Mouse (Mus musculus): Measurements from ENCODE around the gene Chst4. TPM values are rescaled to one million over a fixed set of nuclear protein-coding genes. Genes with fewer than 3 reads are reported as not detected.

Gene Chst4
- 0.87 TPM for polyA plus RNA-seq (2014; fragmentation: Illumina TruSeq; extraction: RNeasy Lipid Tissue Mini Kit (QIAGEN cat#74804); ENCODE audit: low read depth, low replicate concordance)

DNA sequence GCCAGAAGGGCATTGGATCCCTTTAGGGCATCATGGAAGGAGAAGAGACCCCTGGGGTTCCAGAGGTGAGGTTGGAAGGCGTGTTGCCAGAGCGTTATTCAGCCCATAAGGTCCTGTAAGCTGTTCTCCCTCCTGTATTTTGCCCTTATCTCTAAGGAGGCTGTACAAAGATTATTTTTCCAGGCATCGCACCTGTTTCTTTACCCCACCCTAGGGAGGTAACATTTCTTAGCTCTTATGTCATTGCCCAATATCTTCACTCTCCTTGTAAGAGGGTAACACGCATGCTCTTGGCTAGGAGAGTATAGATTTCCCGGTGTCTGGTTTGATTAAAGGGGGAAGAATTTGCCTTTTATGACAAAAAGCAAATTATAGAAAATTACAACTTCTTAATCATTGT is at the start of gene Chst4:
Gene Chst4 (minus strand): TSS at position 82 of the 400 bp plus-strand sequence.

DNA sequence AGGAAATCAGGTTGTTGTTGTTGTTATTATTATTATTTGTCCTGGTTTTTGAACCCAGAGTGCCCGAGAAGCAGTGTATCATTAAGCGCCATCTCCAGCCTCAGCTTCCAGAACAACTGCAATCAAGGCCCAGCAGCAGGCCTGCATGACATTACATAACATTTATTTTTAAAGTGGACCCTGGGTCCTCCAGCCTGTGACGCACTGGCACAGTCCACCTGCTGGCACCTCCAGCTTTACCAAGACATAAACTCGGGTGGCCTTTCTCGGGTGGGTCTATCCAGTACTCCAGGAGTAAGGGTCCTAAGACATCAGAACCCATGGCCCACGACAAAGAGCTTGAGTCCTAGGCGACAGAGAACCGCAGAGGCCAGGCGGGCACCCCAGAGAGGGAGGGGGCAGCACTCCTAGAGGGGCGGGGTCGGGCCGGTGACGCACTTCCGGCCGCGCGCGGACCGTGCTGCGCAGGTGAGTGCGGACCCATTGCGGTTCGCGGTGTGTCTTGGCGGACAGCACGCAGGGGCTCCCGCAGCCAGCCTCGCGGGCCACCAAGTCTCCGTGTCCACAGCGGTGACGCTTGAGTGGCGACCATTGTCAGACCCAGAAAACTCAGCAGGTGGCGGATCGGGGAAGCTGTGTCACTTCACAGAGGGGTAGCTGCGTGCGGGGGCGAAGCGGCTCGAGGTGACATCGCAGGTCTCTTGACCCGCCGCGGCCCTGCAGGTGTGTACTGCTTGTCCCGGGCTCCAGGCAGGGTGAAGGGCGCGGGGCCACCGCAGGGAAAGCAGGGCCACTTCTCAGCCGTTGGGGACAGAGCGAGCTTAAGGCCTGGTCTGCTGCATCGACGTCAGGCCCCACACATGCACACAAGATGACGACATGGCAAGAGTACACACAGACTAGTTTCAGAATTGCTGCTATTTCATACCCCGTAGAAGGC is 40.0 kb upstream of the Chst4 start, which contains the start of gene Zfp612:
Gene Zfp612 (plus strand): TSS at position 465 of the 940 bp plus-strand sequence.

GRCm38 (mm10) chr8:109990224-109990623 is 49.3 kb downstream of the Chst4 start, which contains the start of gene Tat:
Gene Tat (plus strand): TSS chr8:109990437.

Other genes starting within 250 kb of the Chst4 start
- gene Phlpp2, start 171.2 kb downstream of the Chst4 start, polyA plus RNA-seq (2014; fragmentation: Illumina TruSeq; extraction: RNeasy Lipid Tissue Mini Kit (QIAGEN cat#74804); ENCODE audit: low read depth, low replicate concordance) = 6.5 TPM
- not detected for gene Marveld3, start 77.5 kb downstream of the Chst4 start, polyA plus RNA-seq (2014; fragmentation: Illumina TruSeq; extraction: RNeasy Lipid Tissue Mini Kit (QIAGEN cat#74804); ENCODE audit: low read depth, low replicate concordance)
- gene Tat, start 49.3 kb downstream of the Chst4 start, polyA plus RNA-seq (2014; fragmentation: Illumina TruSeq; extraction: RNeasy Lipid Tissue Mini Kit (QIAGEN cat#74804); ENCODE audit: low read depth, low replicate concordance) = not detected
- 17.7 TPM for gene Zfp612, start 40.0 kb upstream of the Chst4 start, polyA plus RNA-seq (2014; fragmentation: Illumina TruSeq; extraction: RNeasy Lipid Tissue Mini Kit (QIAGEN cat#74804); ENCODE audit: low read depth, low replicate concordance)
- gene Gm21964, start 61.5 kb upstream of the Chst4 start, polyA plus RNA-seq (2014; fragmentation: Illumina TruSeq; extraction: RNeasy Lipid Tissue Mini Kit (QIAGEN cat#74804); ENCODE audit: low read depth, low replicate concordance) = not detected
- not detected for gene Gm17720, start 63.0 kb upstream of the Chst4 start, polyA plus RNA-seq (2014; fragmentation: Illumina TruSeq; extraction: RNeasy Lipid Tissue Mini Kit (QIAGEN cat#74804); ENCODE audit: low read depth, low replicate concordance)
- gene Calb2, start 128.5 kb upstream of the Chst4 start, polyA plus RNA-seq (2014; fragmentation: Illumina TruSeq; extraction: RNeasy Lipid Tissue Mini Kit (QIAGEN cat#74804); ENCODE audit: low read depth, low replicate concordance) = not detected
- gene Cmtr2, start 175.9 kb upstream of the Chst4 start, polyA plus RNA-seq (2014; fragmentation: Illumina TruSeq; extraction: RNeasy Lipid Tissue Mini Kit (QIAGEN cat#74804); ENCODE audit: low read depth, low replicate concordance) = 13.7 TPM
- 0.35 TPM for gene Hydin, start 227.2 kb upstream of the Chst4 start, polyA plus RNA-seq (2014; fragmentation: Illumina TruSeq; extraction: RNeasy Lipid Tissue Mini Kit (QIAGEN cat#74804); ENCODE audit: low read depth, low replicate concordance)

All from adrenal gland, adult 10 weeks (tissue).